Mouse (Mus musculus) forebrain, embryonic 15.5 days (tissue): Measurements from ENCODE around the gene Fez2. TPM values are rescaled to one million over a fixed set of nuclear protein-coding genes. Genes with fewer than 3 reads are reported as not detected.

Experiments used
- ATAC-seq: fragments of 200-750 bp; cut with Nextera tagmentation; replicated peaks from 2 replicates; pipeline ENCODE4 v1.8.0; 2017; ENCODE audit warnings: mild to moderate bottlenecking, moderate TSS enrichment, moderate library complexity
- H3K27ac ChIP-seq: fragments of 300-500 bp; sonication (generic); replicated peaks from 2 replicates; pipeline ENCODE4 v1.5.1; 2015; ENCODE audit warnings: mild to moderate bottlenecking, inconsistent platforms
- H3K27me3 ChIP-seq: fragments of 300-500 bp; sonication (generic); 2 replicates; pipeline ENCODE4 v1.6.1; 2015; ENCODE audit warnings: inconsistent platforms
- H3K36me3 ChIP-seq: fragments of 300-500 bp; sonication (generic); 2 replicates; pipeline ENCODE4 v1.6.1; 2015; ENCODE audit warnings: mild to moderate bottlenecking, inconsistent platforms
- H3K4me1 ChIP-seq: fragments of 300-500 bp; sonication (generic); 2 replicates; pipeline ENCODE4 v1.6.1; 2015; ENCODE audit warnings: inconsistent platforms
- H3K4me2 ChIP-seq: fragments of 300-500 bp; sonication (generic); replicated peaks from 2 replicates; pipeline ENCODE4 v1.6.1; 2015; ENCODE audit warnings: mild to moderate bottlenecking, inconsistent platforms
- H3K4me3 ChIP-seq: fragments of 300-500 bp; sonication (generic); 2 replicates; pipeline ENCODE4 v1.5.1; 2015; ENCODE audit warnings: mild to moderate bottlenecking, inconsistent platforms
- H3K9ac ChIP-seq: fragments of 300-500 bp; sonication (generic); replicated peaks from 2 replicates; pipeline ENCODE4 v1.6.1; 2015; ENCODE audit warnings: mild to moderate bottlenecking, inconsistent platforms
- H3K9me3 ChIP-seq: fragments of 300-500 bp; sonication (generic); 2 replicates; pipeline ENCODE4 v1.6.1; 2016; ENCODE audit warnings: inconsistent platforms
- WGBS: fragments of 180-500 bp; shearing (Covaris S2); methylation state at CpG from one replicate; pipeline ENCODE4 v1.1.7; 2015; ENCODE audit warnings: mixed read lengths; 5-methylcytosine and 5-hydroxymethylcytosine counted together
- polyA plus RNA-seq: library from polyadenylated mRNA; unstranded; fragments of >200 nt; fragmentation: Nextera tagmentation; extraction: Ambion mirVana; gene quantifications from 2 replicates; pipeline ENCODE4 v1.2.1, GENCODE M21; 2015

The Fez2 gene
- polyA plus RNA-seq, 1 experiment from 2014 or later = 37.3 TPM

DNA sequence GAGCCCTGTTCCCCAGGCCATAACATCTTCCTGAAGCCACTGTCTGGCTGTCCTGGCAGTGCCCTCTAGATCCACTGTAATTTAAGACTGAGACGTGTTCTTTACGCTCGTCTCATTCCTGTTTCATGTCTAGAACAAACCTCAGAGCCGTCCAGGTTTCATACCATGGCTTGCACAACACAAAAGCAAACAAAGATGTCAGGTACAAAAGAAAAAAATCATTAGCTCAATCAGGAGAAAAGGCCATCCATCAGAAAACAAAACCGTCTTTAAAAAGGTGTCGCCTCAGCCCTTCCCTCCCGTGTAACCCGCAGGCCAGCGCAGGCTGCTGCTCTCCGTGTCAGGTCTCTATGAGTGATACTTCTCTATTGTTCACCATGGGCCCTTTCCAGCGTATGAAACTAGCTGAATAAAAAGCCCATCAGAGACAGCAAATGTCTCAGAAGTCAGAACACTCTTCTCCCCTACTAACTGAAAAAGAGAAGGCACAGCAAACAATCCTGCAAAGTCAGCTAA lies 38.2 kb downstream of the Fez2 start:
- no peaks in the 10 kb centered on the region for H3K36me3 ChIP-seq

GRCm38 (mm10) chr17:78379079-78379729 lies 38.7 kb downstream of the Fez2 start:
- no peaks in the 10 kb centered on the region for H3K27me3 ChIP-seq
- H3K9me3 ChIP-seq = no peaks in the 10 kb centered on the region
- H3K4me3 ChIP-seq = no peak overlapping the region
- no peak overlapping the region for H3K4me2 ChIP-seq
- no peak overlapping the region for H3K9ac ChIP-seq
- H3K4me1 ChIP-seq = no peaks in the 10 kb centered on the region
- 93% methylated on average over 8 of the region's 8 CpGs for WGBS
- no peaks in the 10 kb centered on the region for H3K36me3 ChIP-seq
- no peak for ATAC-seq
- H3K27ac ChIP-seq = no peak overlapping the region

More for the DNA sequence above, 38.2 kb downstream of the Fez2 start:
- H3K4me1 ChIP-seq = no peaks in the 10 kb centered on the region
- no peaks in the 10 kb centered on the region for H3K27me3 ChIP-seq
- H3K9ac ChIP-seq = no peak overlapping the region
- no peak overlapping the region for H3K4me3 ChIP-seq
- WGBS = 66% methylated on average over 11 of the region's 11 CpGs
- no peaks in the 10 kb centered on the region for H3K9me3 ChIP-seq
- ATAC-seq = no peak
- no peak overlapping the region for H3K4me2 ChIP-seq
- H3K27ac ChIP-seq = no peak overlapping the region

GRCm38 (mm10) chr17:78376587-78376986 lies 41.4 kb downstream of the Fez2 start:
- 85% methylated on average over 8 of the region's 8 CpGs for WGBS
- Histone ChIP-seq H3K4me2 (no peak overlapping the region), H3K9me3 (no peaks in the 10 kb centered on the region), H3K27me3 (no peaks in the 10 kb centered on the region), H3K4me3 (no peak overlapping the region), H3K4me1 (no peaks in the 10 kb centered on the region), H3K36me3 (no peaks in the 10 kb centered on the region), H3K9ac (no peak overlapping the region), H3K27ac (no peak overlapping the region)
- ATAC-seq = no peak

- H3K36me3 ChIP-seq = no peaks in the 10 kb centered on the region
- H3K4me1 ChIP-seq = no peaks in the 10 kb centered on the region
- no peaks in the 10 kb centered on the region for H3K9me3 ChIP-seq
- H3K4me3 ChIP-seq = no peak overlapping the region
- ATAC-seq = no peak
- H3K9ac ChIP-seq = no peak overlapping the region
- WGBS = 74% methylated on average over 10 of the region's 10 CpGs
- no peak overlapping the region for H3K4me2 ChIP-seq
- no peaks in the 10 kb centered on the region for H3K27me3 ChIP-seq
- H3K27ac ChIP-seq = no peak overlapping the region
Observed at GRCm38 (mm10) chr17:78374756-78375155, 43.2 kb downstream of the Fez2 start.

DNA sequence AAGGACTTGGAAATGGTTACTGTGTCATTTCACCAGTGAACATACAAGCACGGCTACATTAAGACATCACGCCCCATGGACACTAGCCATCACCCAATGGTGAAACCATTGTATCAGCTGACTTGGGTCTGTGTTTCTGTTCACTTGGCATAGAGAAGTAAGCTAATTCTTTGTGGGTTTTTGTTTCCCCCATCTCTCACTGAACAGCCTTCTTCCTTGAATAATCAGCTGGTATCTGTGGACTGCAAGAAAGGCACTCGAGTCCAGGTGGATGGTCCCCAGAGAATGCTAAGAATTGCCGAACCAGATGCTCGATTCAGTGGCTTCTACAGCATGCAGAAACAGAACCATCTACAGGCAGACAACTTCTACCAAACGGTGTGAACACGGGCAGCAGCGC lies 44.1 kb downstream of the Fez2 start:
- WGBS = 97% methylated on average over 8 of the region's 8 CpGs
- Histone ChIP-seq H3K9me3 (no peaks in the 10 kb centered on the region), H3K4me3 (no peak overlapping the region), H3K36me3 (0 out of 2 replicates have a peak, but pooled peaks cover 3% of the 10 kb centered on the region), H3K4me2 (no peak overlapping the region), H3K27ac (no peak overlapping the region), H3K9ac (no peak overlapping the region), H3K4me1 (no peaks in the 10 kb centered on the region), H3K27me3 (no peaks in the 10 kb centered on the region)
- no peak for ATAC-seq

DNA sequence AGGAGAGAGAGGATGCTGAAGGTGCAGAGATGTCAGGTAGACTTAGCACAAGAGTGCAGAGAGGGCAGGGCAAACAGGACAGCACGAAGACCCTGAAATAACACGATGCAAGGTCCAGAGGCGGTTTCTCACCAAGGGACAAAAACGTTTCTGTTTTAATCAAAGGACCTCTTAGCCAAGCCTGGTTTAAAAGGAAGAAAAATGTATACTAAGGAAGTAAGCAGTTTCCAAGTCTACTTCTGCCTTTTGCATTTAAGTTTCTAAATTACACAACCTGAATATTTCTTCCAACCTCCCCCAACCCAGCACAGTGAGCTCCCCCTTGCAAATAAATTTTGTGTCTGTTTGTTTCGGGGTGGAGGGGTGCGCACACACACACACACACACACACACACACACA lies 44.8 kb downstream of the Fez2 start:
- H3K4me1 ChIP-seq = no peaks in the 10 kb centered on the region
- H3K4me2 ChIP-seq = no peak overlapping the region
- no peak overlapping the region for H3K27ac ChIP-seq
- 0 out of 2 replicates have a peak, but pooled peaks cover 3% of the 10 kb centered on the region for H3K36me3 ChIP-seq
- no peaks in the 10 kb centered on the region for H3K27me3 ChIP-seq
- H3K9me3 ChIP-seq = no peaks in the 10 kb centered on the region
- no peak for ATAC-seq
- WGBS = 93% methylated on average over 6 of the region's 6 CpGs
- H3K4me3 ChIP-seq = no peak overlapping the region
- H3K9ac ChIP-seq = no peak overlapping the region

DNA sequence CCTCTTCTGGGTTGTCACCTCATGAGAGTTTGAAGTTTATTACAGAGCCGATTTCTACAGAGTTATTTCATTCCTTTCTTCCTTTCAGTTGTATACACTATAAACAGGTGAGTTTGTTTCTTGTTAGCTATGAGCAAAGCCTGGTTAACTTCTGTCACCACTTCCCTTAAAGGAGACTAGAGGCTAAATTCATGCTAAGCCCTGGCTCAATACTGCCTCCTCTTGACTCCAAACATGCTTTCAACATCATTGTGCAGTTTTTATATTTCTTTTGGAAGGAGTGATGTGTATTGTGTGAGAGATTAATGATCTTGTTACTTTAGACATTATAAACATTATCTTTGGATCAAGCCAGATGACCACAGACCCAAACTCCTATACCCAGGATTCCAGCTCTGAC lies 47.5 kb downstream of the Fez2 start:
- no peak for ATAC-seq
- H3K4me1 ChIP-seq = no peaks in the 10 kb centered on the region
- no peak overlapping the region for H3K4me2 ChIP-seq
- 97% methylated on average over 1 of the region's 1 CpGs for WGBS
- no peak overlapping the region for H3K9ac ChIP-seq
- 0 out of 2 replicates have a peak, but pooled peaks cover 3% of the 10 kb centered on the region for H3K36me3 ChIP-seq
- no peaks in the 10 kb centered on the region for H3K27me3 ChIP-seq
- no peak overlapping the region for H3K4me3 ChIP-seq
- no peak overlapping the region for H3K27ac ChIP-seq
- H3K9me3 ChIP-seq = no peaks in the 10 kb centered on the region

DNA sequence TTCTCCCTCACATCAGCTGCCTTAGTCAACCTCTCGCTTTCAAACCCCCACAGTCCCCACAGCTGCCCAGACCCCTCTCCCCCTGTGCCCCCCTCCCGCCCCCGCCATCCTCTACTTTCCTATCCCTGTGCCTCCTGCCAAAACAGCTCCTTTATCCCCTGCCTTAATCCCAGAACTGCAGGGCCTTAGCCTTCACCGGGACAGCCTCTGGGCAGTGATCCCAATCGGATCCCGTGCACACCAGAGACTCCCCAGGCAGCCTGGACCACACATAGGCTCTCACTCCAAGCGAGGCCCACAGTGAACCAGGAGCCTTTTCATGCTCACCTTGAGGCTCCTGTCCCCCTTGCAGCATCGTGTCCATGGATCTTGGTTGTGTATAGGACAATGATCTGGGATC lies 49.5 kb downstream of the Fez2 start:
- H3K9ac ChIP-seq = no peak overlapping the region
- H3K4me3 ChIP-seq = no peak overlapping the region
- no peaks in the 10 kb centered on the region for H3K9me3 ChIP-seq
- H3K27ac ChIP-seq = no peak overlapping the region
- 0 out of 2 replicates have a peak, but pooled peaks cover 3% of the 10 kb centered on the region for H3K36me3 ChIP-seq
- no peaks in the 10 kb centered on the region for H3K4me1 ChIP-seq
- 58% methylated on average over 8 of the region's 8 CpGs for WGBS
- no peaks in the 10 kb centered on the region for H3K27me3 ChIP-seq
- no peak overlapping the region for H3K4me2 ChIP-seq
- ATAC-seq = peak; percentile 69

- no peaks in the 10 kb centered on the region for H3K4me1 ChIP-seq
- no peak overlapping the region for H3K9ac ChIP-seq
- no peak overlapping the region for H3K4me3 ChIP-seq
- no peaks in the 10 kb centered on the region for H3K9me3 ChIP-seq
- H3K4me2 ChIP-seq = no peak overlapping the region
- no peak for ATAC-seq
- H3K27me3 ChIP-seq = no peaks in the 10 kb centered on the region
- 0 out of 2 replicates have a peak, but pooled peaks cover 3% of the 10 kb centered on the region for H3K36me3 ChIP-seq
- 94% methylated on average over 7 of the region's 7 CpGs for WGBS
- H3K27ac ChIP-seq = no peak overlapping the region
Observed at GRCm38 (mm10) chr17:78366070-78366469, 51.9 kb downstream of the Fez2 start.

DNA sequence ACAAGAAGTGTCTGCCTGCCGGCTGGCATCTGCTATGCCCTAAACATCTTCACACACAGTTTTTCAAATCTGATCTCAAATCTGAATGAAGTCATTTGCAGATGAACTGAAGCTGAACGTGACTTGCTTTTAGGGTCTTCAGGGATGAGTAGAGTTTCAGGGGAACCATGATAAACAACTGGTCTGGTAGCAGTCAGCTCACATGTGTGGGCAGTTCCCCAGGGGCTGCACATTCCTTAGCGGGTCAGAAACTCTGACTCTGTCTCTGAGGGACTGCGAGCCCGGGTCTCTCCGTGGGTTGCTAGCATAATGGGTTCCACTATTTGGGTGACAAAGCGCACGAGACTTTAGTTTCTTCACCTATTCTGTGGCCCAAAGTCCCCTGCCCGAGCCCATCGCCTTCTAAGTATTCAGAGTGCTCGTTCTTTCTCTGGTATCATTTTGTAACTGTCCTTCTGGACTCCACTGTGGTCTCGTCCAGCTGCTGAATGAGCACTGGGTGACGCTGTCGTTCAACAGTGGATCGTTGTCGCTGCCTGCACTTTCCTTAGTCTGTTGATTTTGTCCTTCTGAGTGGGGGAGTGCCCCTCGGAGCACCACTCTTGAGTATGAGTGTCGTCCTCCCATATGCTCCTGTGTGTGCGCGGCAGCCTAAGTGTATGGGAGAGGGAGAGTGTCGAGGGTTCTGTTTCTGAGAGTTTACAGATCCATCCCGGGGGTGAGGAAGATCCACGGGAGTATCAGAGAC lies 53.2 kb downstream of the Fez2 start:
- Histone ChIP-seq H3K9me3 (no peaks in the 10 kb centered on the region), H3K27ac (no peak overlapping the region), H3K4me3 (no peak overlapping the region), H3K9ac (no peak overlapping the region), H3K27me3 (no peaks in the 10 kb centered on the region), H3K4me1 (no peaks in the 10 kb centered on the region), H3K4me2 (no peak overlapping the region), H3K36me3 (0 out of 2 replicates have a peak, but pooled peaks cover 3% of the 10 kb centered on the region)
- no peak for ATAC-seq
- 90% methylated on average over 23 of the region's 23 CpGs for WGBS

GRCm38 (mm10) chr17:78361939-78362728 lies 55.8 kb downstream of the Fez2 start:
- 81% methylated on average over 13 of the region's 13 CpGs for WGBS
- Histone ChIP-seq H3K27me3 (no peaks in the 10 kb centered on the region), H3K36me3 (no peaks in the 10 kb centered on the region), H3K4me3 (no peak overlapping the region), H3K9me3 (no peaks in the 10 kb centered on the region), H3K27ac (no peak overlapping the region), H3K4me2 (no peak overlapping the region), H3K9ac (no peak overlapping the region), H3K4me1 (peaks cover 13% of the 10 kb centered on the region)
- no peak for ATAC-seq

DNA sequence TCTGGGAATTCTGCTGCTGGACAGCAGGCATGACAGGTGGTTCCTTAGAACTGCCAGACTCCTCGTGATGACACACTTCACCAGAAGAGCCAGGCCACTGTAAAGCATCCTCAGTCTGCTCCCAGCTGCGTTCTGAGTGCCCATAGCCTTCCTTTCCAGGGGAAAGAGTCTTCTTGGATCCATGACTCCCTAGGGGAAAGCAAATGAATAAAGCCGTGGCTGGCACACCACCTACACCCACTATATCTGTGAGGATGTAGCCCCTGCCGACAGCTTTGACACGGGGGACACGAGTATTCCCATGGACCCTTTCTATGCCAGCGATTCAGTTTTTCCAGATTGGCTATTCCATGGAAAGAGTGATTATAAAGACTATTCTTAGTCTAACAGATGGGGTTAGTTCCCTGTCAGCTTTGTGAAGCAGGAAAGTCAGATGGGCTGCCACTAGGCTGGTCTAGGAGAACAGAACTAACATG lies 59.7 kb downstream of the Fez2 start:
- 45% methylated on average over 7 of the region's 7 CpGs for WGBS
- Histone ChIP-seq H3K9me3 (no peaks in the 10 kb centered on the region), H3K4me1 (peaks cover 14% of the 10 kb centered on the region), H3K27ac (peak overlapping the region; percentile 80), H3K9ac (no peak overlapping the region), H3K36me3 (no peaks in the 10 kb centered on the region), H3K4me2 (no peak overlapping the region), H3K4me3 (no peak overlapping the region), H3K27me3 (no peaks in the 10 kb centered on the region)
- ATAC-seq = peak; percentile 82
